Mouse (Mus musculus): ENCODE data around the gene Osgin1. TPM values are rescaled to one million over a fixed set of nuclear protein-coding genes. Genes with fewer than 3 reads are reported as not detected.

Osgin1 gene
- 100 to 1,000 TPM; 252 to 275 TPM for total RNA-seq (2023)

DNA sequence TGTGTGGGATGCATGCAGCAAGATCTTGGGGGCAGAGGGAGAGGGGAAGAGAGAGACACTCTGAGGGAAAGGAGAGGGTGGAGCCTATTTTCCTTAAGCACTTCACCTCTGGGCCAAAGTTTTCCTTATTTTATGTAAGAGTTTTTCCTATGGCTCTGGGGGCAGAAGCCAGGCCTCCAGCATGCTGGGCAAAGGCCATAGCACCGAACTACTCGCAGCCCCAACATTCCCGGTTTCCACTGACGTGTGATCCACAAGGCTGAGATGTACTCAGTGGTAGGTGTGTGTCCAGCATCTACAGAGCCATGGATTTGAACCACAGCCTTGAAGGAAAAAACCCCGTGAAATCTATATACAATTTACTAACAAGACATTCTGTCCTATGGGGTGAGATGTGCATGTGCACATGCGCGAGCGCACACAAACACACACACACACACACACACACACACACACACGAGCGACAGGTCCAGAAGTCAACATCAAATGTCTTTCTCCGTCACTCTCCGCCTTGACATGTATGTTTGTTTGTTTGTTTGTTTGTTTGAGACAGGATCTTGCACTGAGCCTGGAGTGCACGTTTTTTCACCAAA is at the start of gene Osgin1:
Gene Osgin1 (plus strand): TSS at position 543 of the 593 bp plus-strand sequence.

GRCm38 (mm10) chr8:119394524-119395026 is 39.3 kb upstream of the Osgin1 start, which contains the start of gene Mlycd:
Gene Mlycd (plus strand): TSS chr8:119394878.

GRCm38 (mm10) chr8:119446211-119446989 is 12.5 kb downstream of the Osgin1 start, which contains the start of gene Necab2:
Gene Necab2 (plus strand): TSS chr8:119446719.

Other genes starting within 250 kb of the Osgin1 start
- gene Hsbp1, start 89.6 kb upstream of the Osgin1 start, total RNA-seq (2023) = 10 to 100 TPM; 65.9 to 76.9 TPM
- gene Mlycd, start 39.2 kb upstream of the Osgin1 start, total RNA-seq (2023) = 1 to 10 TPM; 7.8 to 8.4 TPM
- 1 to 10 TPM in 1 of 2 experiments, under 1 TPM in 1; 0.99 to 1.2 TPM for gene Necab2, start 12.6 kb downstream of the Osgin1 start, total RNA-seq (2023)
- gene Slc38a8, start 67.6 kb downstream of the Osgin1 start, total RNA-seq (2023) = not detected
- 10 to 100 TPM; 40.0 to 48.7 TPM for gene Mbtps1, start 124.6 kb downstream of the Osgin1 start, total RNA-seq (2023)
- gene Hsdl1, start 141.1 kb downstream of the Osgin1 start, total RNA-seq (2023) = 10 to 100 TPM; 38.6 to 39.6 TPM
- under 1 TPM in 1 of 2 experiments, not detected in 1; 0.24 TPM for gene Dnaaf1, start 141.1 kb downstream of the Osgin1 start, total RNA-seq (2023)
- gene Taf1c, start 171.1 kb downstream of the Osgin1 start, total RNA-seq (2023) = 1 to 10 TPM; 7.2 to 8.2 TPM
- gene Adad2, start 178.6 kb downstream of the Osgin1 start, total RNA-seq (2023) = not detected
- gene Kcng4, start 201.6 kb downstream of the Osgin1 start, total RNA-seq (2023) = not detected
- gene Wfdc1, start 232.2 kb downstream of the Osgin1 start, total RNA-seq (2023) = not detected